Mouse (Mus musculus) liver, adult 2 months (tissue): ENCODE results near the gene Fhl4.

Source experiments
- CTCF ChIP-seq: fragments of 200-500 bp; IDR thresholded peaks from 2 replicates; pipeline ENCODE4 v1.5.1; 2011; ENCODE audit warnings: low read depth, low read length, control low read depth
- POLR2A ChIP-seq: fragments of 200-500 bp; IDR thresholded peaks from 2 replicates; pipeline ENCODE4 v1.6.1; 2011; ENCODE audit warnings: low read length, control low read depth; ENCODE audit not compliant: insufficient read depth; ENCODE audit errors: extremely low read depth

DNA sequence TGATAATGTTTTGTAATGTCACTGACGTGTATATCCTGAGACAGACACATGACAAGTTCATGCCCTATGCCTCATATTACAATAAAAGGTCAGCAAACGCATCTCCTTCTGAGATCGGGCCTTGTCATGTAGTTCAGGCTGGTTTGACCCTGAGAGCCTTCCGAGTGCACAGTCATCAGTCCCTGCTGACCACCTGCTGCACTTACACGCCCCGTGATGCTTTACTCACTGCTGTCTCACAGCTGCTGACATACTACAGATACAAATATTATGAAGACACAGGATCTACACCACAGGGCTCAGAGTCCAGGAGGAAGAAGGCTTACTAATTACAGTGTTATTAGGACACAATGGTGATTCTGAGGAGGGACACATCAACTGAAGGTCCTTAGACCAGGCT is 34.3 kb upstream of the Fhl4 start:
- TF ChIP-seq CTCF: no peak
- TF ChIP-seq POLR2A: no peak
